Mouse (Mus musculus) hindbrain, embryonic 11.5 days (tissue): Measurements from ENCODE around the gene Ctcfl. TPM values are rescaled to one million over a fixed set of nuclear protein-coding genes. Genes with fewer than 3 reads are reported as not detected.

Source experiments
- ATAC-seq: fragments of 200-750 bp; cut with Nextera tagmentation; 2 replicates; pipeline ENCODE4 v1.8.0; 2017; ENCODE audit warnings: mild to moderate bottlenecking, moderate TSS enrichment, moderate library complexity; ENCODE audit not compliant: low FRiP score
- DNase-seq: peaks from one replicate; pipeline ENCODE4 v3.0.0-alpha.2; 2015; ENCODE audit warnings: low spot score
- H3K27ac ChIP-seq: fragments of 300-500 bp; sonication (generic); 2 replicates; pipeline ENCODE4 v1.5.1; 2014; ENCODE audit warnings: mild to moderate bottlenecking, low read depth, low read length
- H3K27me3 ChIP-seq: fragments of 300-500 bp; sonication (generic); 2 replicates; pipeline ENCODE4 v1.6.1; 2014; ENCODE audit warnings: mild to moderate bottlenecking, low read length, moderate library complexity, mixed read lengths; ENCODE audit not compliant: control insufficient read depth, insufficient read depth
- H3K36me3 ChIP-seq: fragments of 300-500 bp; sonication (generic); 2 replicates; pipeline ENCODE4 v1.6.1; 2014; ENCODE audit warnings: mild to moderate bottlenecking, low read length, moderate library complexity, mixed read lengths; ENCODE audit not compliant: control insufficient read depth, insufficient read depth
- H3K4me1 ChIP-seq: fragments of 300-500 bp; sonication (generic); replicated peaks from 2 replicates; pipeline ENCODE4 v1.6.1; 2014; ENCODE audit warnings: low read length, mixed read lengths; ENCODE audit not compliant: control insufficient read depth, insufficient read depth
- H3K4me2 ChIP-seq: fragments of 300-500 bp; sonication (generic); replicated peaks from 2 replicates; pipeline ENCODE4 v1.6.1; 2014; ENCODE audit warnings: mild to moderate bottlenecking, low read depth, low read length
- H3K4me3 ChIP-seq: fragments of 300-500 bp; sonication (generic); 2 replicates; pipeline ENCODE4 v1.5.1; 2014; ENCODE audit warnings: low read depth, low read length
- H3K9ac ChIP-seq: fragments of 300-500 bp; sonication (generic); 2 replicates; pipeline ENCODE4 v1.6.1; 2014; ENCODE audit warnings: low read depth, low read length
- H3K9me3 ChIP-seq: fragments of 300-500 bp; sonication (generic); 2 replicates; pipeline ENCODE4 v1.6.1; 2016; ENCODE audit warnings: low read length; ENCODE audit not compliant: control insufficient read depth
- WGBS: fragments of 180-500 bp; shearing (Covaris S2); extraction: QIAGEN DNeasy Blood & Tissue Kit; methylation state at CpG from one replicate; pipeline ENCODE4 v1.1.7; 2014; 5-methylcytosine and 5-hydroxymethylcytosine counted together
- polyA plus RNA-seq: library from polyadenylated mRNA; unstranded; fragments of >200 nt; fragmentation: Nextera tagmentation; extraction: Ambion mirVana; gene quantifications from 2 replicates; pipeline ENCODE4 v1.2.1, GENCODE M21; 2014

The Ctcfl gene
- polyA plus RNA-seq, 1 experiment from 2014 or later, result 0.06 TPM

DNA sequence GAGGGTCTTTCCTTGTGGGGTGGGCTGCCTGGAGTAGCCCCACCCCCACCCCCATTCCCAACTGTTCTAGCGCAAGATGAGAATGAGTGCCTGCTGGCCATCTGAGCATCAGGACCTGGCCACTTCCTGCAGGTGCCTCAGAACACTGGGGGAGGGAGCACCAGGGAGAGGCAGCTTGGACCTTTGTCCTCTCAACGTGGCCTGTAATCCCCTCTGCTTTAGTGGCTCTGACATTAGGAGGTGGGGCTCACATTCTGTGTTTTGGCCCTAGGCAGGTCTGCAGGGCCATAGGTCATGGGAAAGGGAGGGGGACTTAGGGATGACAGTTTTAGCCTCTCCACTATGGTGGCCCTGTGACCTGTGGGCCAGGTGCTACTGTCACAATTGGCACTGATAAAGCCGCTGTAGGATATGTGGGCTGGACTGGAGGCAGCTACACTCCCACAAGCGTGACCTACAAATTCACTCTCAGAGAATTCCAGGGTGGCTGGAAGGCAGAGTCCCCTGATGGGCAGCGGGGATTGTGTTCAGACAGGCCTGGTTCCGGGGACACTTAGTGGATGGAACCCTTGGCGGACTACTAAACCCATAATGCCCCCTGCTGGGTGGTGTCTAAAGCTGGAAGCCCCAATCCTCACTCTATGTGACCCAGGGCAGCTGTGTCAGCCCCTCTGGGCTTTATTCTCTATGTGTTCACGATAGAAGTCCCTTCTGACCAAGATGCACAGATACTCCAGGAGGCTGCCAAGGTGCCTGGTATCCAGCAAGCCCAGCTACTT lies 68.5 kb downstream of the Ctcfl start:
- H3K9me3 ChIP-seq, result no peaks in the 10 kb centered on the region
- no peak overlapping the region for H3K9ac ChIP-seq
- 0 out of 2 replicates have a peak, but pooled peaks have one; percentile 7 for ATAC-seq
- no peak overlapping the region for H3K27ac ChIP-seq
- H3K4me1 ChIP-seq, result no peaks in the 10 kb centered on the region
- H3K27me3 ChIP-seq, result no peaks in the 10 kb centered on the region
- no peaks in the 10 kb centered on the region for H3K36me3 ChIP-seq
- H3K4me3 ChIP-seq, result no peak overlapping the region
- 34% methylated on average over 8 of the region's 8 CpGs for WGBS
- no peak overlapping the region for H3K4me2 ChIP-seq
- no peak for DNase-seq

DNA sequence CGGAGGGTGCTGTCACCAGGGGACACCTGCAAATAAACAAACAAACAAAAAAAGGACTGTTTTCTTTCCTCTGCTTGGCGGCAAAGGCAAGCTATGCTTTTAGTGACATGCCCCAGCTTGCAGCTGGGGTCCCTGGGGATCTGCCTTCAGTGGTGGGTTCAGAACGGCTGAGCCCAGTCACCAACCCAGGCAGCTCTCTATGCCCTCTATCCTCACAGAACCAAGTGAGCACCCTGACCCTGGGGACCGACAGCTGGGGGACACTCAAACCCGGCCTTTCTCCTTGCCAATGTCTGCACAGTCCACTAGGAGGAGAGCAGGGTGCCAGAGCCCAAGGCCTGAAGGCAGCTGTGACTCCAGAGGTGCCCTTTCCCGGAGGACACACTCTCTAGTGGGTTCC lies 69.5 kb downstream of the Ctcfl start:
- Histone ChIP-seq H3K27ac (no peak overlapping the region), H3K4me2 (no peak overlapping the region), H3K27me3 (no peaks in the 10 kb centered on the region), H3K36me3 (no peaks in the 10 kb centered on the region), H3K4me3 (no peak overlapping the region), H3K9ac (no peak overlapping the region), H3K9me3 (no peaks in the 10 kb centered on the region), H3K4me1 (no peaks in the 10 kb centered on the region)
- DNase-seq, result no peak
- no peak for ATAC-seq
- 49% methylated on average over 6 of the region's 6 CpGs for WGBS

DNA sequence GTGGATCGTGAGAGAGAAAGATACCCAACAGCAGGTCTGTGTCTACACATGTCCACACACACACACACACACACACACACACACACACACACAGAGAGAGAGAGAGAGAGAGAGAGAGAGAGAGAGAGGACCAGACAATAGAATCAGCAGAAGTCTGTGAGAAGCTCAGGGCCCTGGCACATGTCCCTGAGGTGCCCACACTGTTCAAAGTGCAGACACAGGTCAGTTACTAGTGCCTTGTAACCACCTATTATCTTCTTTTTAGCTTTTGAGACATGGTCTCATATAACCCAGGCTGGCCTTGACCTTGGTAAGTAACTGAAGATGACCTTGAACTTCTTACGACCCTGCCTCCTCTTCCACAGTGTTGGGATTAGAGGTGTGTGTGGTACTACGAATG lies 70.1 kb downstream of the Ctcfl start:
- H3K36me3 ChIP-seq, result no peaks in the 10 kb centered on the region
- WGBS, result 87% methylated on average over 3 of the region's 3 CpGs
- DNase-seq (no peak), ATAC-seq (no peak)
- H3K27me3 ChIP-seq, result no peaks in the 10 kb centered on the region
- H3K4me3 ChIP-seq, result no peak overlapping the region
- no peak overlapping the region for H3K9ac ChIP-seq
- H3K9me3 ChIP-seq, result no peaks in the 10 kb centered on the region
- no peak overlapping the region for H3K27ac ChIP-seq
- no peak overlapping the region for H3K4me2 ChIP-seq
- no peaks in the 10 kb centered on the region for H3K4me1 ChIP-seq

DNA sequence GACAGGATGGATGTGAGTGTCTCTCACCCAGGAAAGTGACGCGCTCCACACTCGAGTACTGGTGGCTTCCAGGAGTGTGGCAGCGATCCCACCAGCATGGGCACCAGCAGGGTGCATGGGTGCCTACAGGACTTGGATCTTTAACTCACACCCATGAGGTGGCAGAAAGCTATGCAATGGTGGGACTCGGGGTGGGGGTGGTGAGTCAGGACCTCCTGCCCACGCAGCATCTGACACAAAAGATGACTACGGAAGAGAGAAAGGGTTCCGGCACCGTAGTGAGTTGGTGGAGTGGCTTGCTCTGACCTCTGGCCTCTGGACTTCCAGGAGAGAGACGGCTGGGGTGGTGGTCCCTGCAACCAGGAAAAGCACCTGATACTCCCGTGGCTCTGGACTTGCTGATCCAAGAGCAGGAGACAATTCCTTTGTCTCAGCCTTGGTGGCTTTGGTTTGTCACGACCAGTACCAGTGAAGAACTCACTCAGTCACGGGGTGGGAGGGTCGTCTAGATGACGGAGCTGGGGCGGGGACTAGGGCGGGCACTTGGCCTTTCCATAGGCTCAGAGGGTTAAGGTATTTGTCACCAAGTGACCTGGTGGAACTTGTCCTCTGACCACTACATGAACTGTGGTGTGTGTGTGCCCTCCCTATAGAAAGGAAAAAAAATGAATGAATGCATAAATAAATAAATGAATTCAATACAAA lies 71.1 kb downstream of the Ctcfl start:
- Histone ChIP-seq H3K4me2 (no peak overlapping the region), H3K9me3 (no peaks in the 10 kb centered on the region), H3K4me1 (no peaks in the 10 kb centered on the region), H3K36me3 (no peaks in the 10 kb centered on the region), H3K4me3 (no peak overlapping the region), H3K27me3 (no peaks in the 10 kb centered on the region), H3K27ac (no peak overlapping the region), H3K9ac (no peak overlapping the region)
- DNase-seq, result no peak
- ATAC-seq, result no peak
- 44% methylated on average over 17 of the region's 17 CpGs for WGBS

DNA sequence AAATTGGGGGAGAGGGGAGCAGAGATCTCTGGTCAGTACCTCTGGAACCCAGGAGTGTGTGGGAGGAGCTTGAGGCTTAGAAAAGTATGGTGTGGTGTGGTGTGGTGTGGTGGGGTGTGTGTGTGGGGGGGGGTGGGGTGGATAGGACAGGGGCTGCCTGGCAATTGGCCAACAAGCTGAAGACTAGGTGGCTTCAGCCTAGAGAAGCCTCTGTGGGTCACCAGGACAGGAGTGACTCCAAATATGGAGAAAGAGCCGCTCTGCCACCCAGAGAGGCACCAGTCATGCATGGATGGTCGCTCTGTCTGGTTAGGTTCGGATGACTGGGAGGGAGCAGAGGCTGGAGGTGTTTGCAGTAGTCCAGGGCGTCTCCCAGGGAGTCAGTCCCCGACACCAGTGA lies 71.9 kb downstream of the Ctcfl start:
- DNase-seq, result no peak
- Histone ChIP-seq H3K4me1 (no peaks in the 10 kb centered on the region), H3K36me3 (no peaks in the 10 kb centered on the region), H3K9ac (no peak overlapping the region), H3K4me3 (no peak overlapping the region), H3K4me2 (no peak overlapping the region), H3K27ac (no peak overlapping the region), H3K27me3 (no peaks in the 10 kb centered on the region), H3K9me3 (no peaks in the 10 kb centered on the region)
- ATAC-seq, result no peak
- 46% methylated on average over 5 of the region's 5 CpGs for WGBS

DNA sequence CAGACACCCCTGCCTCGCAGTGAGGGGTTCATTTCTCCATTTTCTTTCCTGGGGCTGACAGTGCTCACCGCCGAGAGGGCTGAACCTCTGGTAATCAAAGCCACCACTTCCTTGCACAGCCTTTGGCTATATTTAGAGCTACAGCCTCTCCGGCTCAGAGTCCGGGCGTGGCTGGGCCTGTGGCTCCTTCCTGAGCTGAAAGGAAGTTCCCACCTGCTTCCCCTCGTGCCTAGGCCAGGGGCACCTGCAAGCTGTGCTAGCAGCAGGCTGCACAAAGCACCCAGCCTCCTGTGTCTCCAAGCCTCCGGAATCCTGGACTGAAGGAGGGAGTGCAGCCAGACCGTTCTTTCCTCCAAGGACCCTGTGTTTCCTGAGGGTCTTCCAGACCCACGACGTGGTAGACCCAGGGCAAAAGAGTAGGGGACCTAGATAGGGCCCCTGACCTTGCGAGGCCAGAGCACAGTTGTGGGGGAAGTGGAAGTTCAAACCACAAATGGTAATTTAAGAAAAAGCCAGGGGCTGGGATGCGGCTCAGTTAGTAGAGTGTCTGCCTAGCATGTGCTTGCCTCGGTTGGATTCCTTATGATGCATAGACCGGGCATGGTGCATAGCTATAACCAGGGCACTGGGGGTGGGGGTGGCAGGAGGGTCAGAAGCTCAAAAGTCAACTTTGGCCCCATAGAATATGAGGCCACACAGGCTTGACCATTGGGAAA lies 72.6 kb downstream of the Ctcfl start:
- Histone ChIP-seq H3K27me3 (no peaks in the 10 kb centered on the region), H3K4me1 (no peaks in the 10 kb centered on the region)
- 76% methylated on average over 15 of the region's 15 CpGs for WGBS

DNA sequence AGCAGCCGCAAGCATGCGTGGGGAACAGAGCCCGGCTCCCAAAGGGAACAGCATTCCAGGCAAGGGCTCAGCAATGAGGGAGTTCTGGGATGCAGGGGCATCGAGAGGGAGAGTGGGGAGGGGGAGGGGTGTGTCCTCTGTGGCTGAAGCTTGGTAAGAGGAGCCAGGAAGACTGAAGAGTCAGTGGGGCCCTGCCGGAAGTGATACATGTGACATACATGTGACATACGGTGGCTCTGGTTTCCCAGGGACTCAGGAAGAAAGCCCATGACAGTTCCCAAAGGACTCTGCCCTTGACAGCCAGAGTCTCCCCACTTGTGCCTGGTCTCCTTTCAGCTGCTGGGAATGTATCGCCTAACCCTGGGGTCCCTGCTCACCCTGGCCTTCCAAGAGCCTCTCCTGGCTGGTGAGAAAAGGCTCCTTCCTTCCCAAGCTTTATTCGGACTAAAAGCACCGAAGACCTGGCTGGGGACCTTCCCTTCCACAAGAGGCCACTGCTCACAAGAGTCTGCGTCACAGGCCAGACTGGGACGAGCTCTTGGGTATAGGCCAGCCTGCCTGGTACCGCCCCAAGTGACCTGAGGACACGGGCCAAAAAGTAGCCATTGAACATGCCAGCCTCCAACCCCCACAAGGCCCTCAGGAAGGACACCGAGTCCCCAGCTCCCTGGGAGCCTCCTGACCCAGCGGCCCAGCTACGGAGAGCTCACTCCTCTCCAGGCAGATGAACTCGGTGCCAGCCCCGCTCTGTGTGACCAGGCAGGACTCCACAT lies 74.9 kb downstream of the Ctcfl start:
- Histone ChIP-seq H3K27me3 (no peaks in the 10 kb centered on the region), H3K27ac (no peak overlapping the region), H3K4me3 (no peak overlapping the region), H3K4me2 (no peak overlapping the region), H3K9me3 (no peaks in the 10 kb centered on the region), H3K36me3 (no peaks in the 10 kb centered on the region), H3K4me1 (no peaks in the 10 kb centered on the region), H3K9ac (no peak overlapping the region)
- ATAC-seq (no peak), DNase-seq (no peak)
- 82% methylated on average over 18 of the region's 18 CpGs for WGBS

More for the DNA sequence above, 72.6 kb downstream of the Ctcfl start:
- H3K4me2 ChIP-seq, result no peak overlapping the region
- ATAC-seq, result no peak
- H3K36me3 ChIP-seq, result no peaks in the 10 kb centered on the region
- no peaks in the 10 kb centered on the region for H3K9me3 ChIP-seq
- no peak overlapping the region for H3K9ac ChIP-seq
- no peak overlapping the region for H3K4me3 ChIP-seq
- H3K27ac ChIP-seq, result no peak overlapping the region
- no peak for DNase-seq
